Mouse (Mus musculus) liver, embryonic 14.5 days (tissue): ENCODE results near the gene Ddit4. TPM values are rescaled to one million over a fixed set of nuclear protein-coding genes. Genes with fewer than 3 reads are reported as not detected.

Experiments
- ATAC-seq: fragments of 200-750 bp; cut with Nextera tagmentation; 2 replicates; pipeline ENCODE4 v1.8.0; 2017; ENCODE audit warnings: moderate number of reproducible peaks, mild to moderate bottlenecking, moderate library complexity; ENCODE audit not compliant: insufficient read depth
- DNase-seq, 3 experiments: peaks; one replicate each; pipeline ENCODE4 v3.0.0-alpha.2; 2012 to 2013; ENCODE audit warnings: low read depth in 3 of 3, low spot score in 3 of 3
- H3K27ac ChIP-seq: fragments of 300-500 bp; sonication (generic); 2 replicates; pipeline ENCODE4 v1.5.1; 2014; ENCODE audit warnings: moderate library complexity, mild to moderate bottlenecking, control low read depth, inconsistent platforms
- H3K27me3 ChIP-seq: fragments of 300-500 bp; sonication (generic); 2 replicates; pipeline ENCODE4 v1.6.1; 2014; ENCODE audit warnings: mild to moderate bottlenecking, low read length, moderate library complexity; ENCODE audit not compliant: control insufficient read depth, insufficient read depth
- H3K36me3 ChIP-seq: fragments of 300-500 bp; sonication (generic); replicated peaks from 2 replicates; pipeline ENCODE4 v1.6.1; 2014; ENCODE audit warnings: low read depth; ENCODE audit not compliant: control insufficient read depth, insufficient read depth
- H3K4me1 ChIP-seq, 2 experiments: fragments of 200-500 bp in 1 of 2; fragments of 300-500 bp in 1 of 2; sonication (generic) in 1 of 2; replicated peaks; 2 replicates each; pipeline ENCODE4 v1.6.1; 2012 to 2014; ENCODE audit warnings: antibody characterized with exemption in 1 of 2, inconsistent platforms in 1 of 2, low read length in 1 of 2; ENCODE audit not compliant: control insufficient read depth in 2 of 2, insufficient read depth in 2 of 2
- H3K4me2 ChIP-seq: fragments of 300-500 bp; sonication (generic); 2 replicates; pipeline ENCODE4 v1.6.1; 2014; ENCODE audit warnings: low read depth, mild to moderate bottlenecking, control low read depth, moderate library complexity
- H3K4me3 ChIP-seq, 2 experiments: fragments of 200-500 bp in 1 of 2; fragments of 300-500 bp in 1 of 2; sonication (generic) in 1 of 2; 2 replicates each; pipeline ENCODE4 v1.5.1; 2012 to 2014; ENCODE audit warnings: low read depth in 2 of 2, low read length in 2 of 2, mild to moderate bottlenecking in 2 of 2, control low read depth in 1 of 2, inconsistent platforms in 1 of 2, moderate library complexity in 1 of 2; ENCODE audit not compliant: insufficient read depth in 1 of 2
- H3K9ac ChIP-seq: fragments of 300-500 bp; sonication (generic); replicated peaks from 2 replicates; pipeline ENCODE4 v1.6.1; 2014; ENCODE audit warnings: mild to moderate bottlenecking, control low read depth, moderate library complexity
- H3K9me3 ChIP-seq: fragments of 300-500 bp; sonication (generic); 2 replicates; pipeline ENCODE4 v1.6.1; 2016; ENCODE audit warnings: low read length, mixed read lengths; ENCODE audit not compliant: control insufficient read depth
- CTCF ChIP-seq: IDR thresholded peaks from 2 replicates; pipeline ENCODE4 v1.5.1; 2016; ENCODE audit warnings: antibody characterized with exemption, low read depth, control low read depth
- EP300 ChIP-seq: IDR thresholded peaks from 2 replicates; pipeline ENCODE4 v1.6.1; 2016; ENCODE audit warnings: antibody characterized with exemption, low read depth
- WGBS: fragments of 180-500 bp; shearing (Covaris S2); extraction: QIAGEN DNeasy Blood & Tissue Kit; methylation state at CpG from one replicate; pipeline ENCODE4 v1.1.7; 2014; ENCODE audit not compliant: insufficient replicate concordance; 5-methylcytosine and 5-hydroxymethylcytosine counted together
- polyA plus RNA-seq, 2 experiments: library from polyadenylated mRNA; depleted of rRNA in 1 of 2; stranded (reverse) in 1 of 2; unstranded in 1 of 2; fragments of >200 nt; fragmentation: Nextera tagmentation in 1 of 2; extraction: Ambion mirVana in 1 of 2; gene quantifications; 2 replicates each; pipeline versions ENCODE4 v1.2.1 to v1.2.3; 2012 to 2014

The Ddit4 gene
- polyA plus RNA-seq, 2 experiments: 0.39 to 3.3 TPM

- no peak for ATAC-seq
- WGBS: 46% methylated on average over 7 of the region's 7 CpGs
- Histone ChIP-seq H3K9ac (no peak overlapping the region), H3K4me2 (no peak overlapping the region), H3K4me3 (no peak overlapping the region), H3K9me3 (no peaks in the 10 kb centered on the region), H3K27ac (no peak overlapping the region), H3K36me3 (no peaks in the 10 kb centered on the region), H3K27me3 (peaks cover 15% of the 10 kb centered on the region), H3K4me1 (peaks cover 0 to 7% of the 10 kb centered on the region in 2 experiments; a peak in 2 of 4 replicates)
- no peak for TF ChIP-seq CTCF
- no peak for TF ChIP-seq EP300
- no peak for DNase-seq
Measured at GRCm38 (mm10) chr10:59953564-59954039, 2.0 kb upstream of the Ddit4 start.

GRCm38 (mm10) chr10:59952781-59953563, 1.3 kb upstream of the Ddit4 start:
- Histone ChIP-seq H3K9me3 (no peaks in the 10 kb centered on the region), H3K27ac (no peak overlapping the region), H3K4me2 (peak overlapping the region; percentile 90), H3K4me1 (peaks cover 0 to 7% of the 10 kb centered on the region in 2 experiments; a peak in 2 of 4 replicates), H3K27me3 (peaks cover 15% of the 10 kb centered on the region), H3K9ac (no peak overlapping the region), H3K36me3 (no peaks in the 10 kb centered on the region), H3K4me3 (peak overlapping the region in 1 of 2 experiments; percentile 64; a peak in 3 of 4 replicates)
- ATAC-seq (no peak), DNase-seq (no peak)
- TF ChIP-seq CTCF (no peak), EP300 (no peak)
- 27% methylated on average over 16 of the region's 16 CpGs for WGBS

GRCm38 (mm10) chr10:59952152-59952780, 632 bp upstream of the Ddit4 start:
- TF ChIP-seq EP300 (no peak), CTCF (no peak)
- Histone ChIP-seq H3K36me3 (no peaks in the 10 kb centered on the region), H3K9ac (peak overlapping the region; percentile 32; the same call in 1 of the 2 replicates), H3K4me1 (peaks cover 0 to 7% of the 10 kb centered on the region in 2 experiments; a peak in 2 of 4 replicates), H3K9me3 (no peaks in the 10 kb centered on the region), H3K27ac (no peak overlapping the region), H3K27me3 (peaks cover 10% of the 10 kb centered on the region), H3K4me3 (peak overlapping the region; percentile 56 to 64), H3K4me2 (peak overlapping the region; percentile 90)
- DNase-seq: no peak
- peak; percentile 38 for ATAC-seq
- WGBS: under 1% methylated on average over 31 of the region's 31 CpGs

GRCm38 (mm10) chr10:59950716-59951191, 880 bp downstream of the Ddit4 start:
- Histone ChIP-seq H3K4me1 (peaks cover 0 to 7% of the 10 kb centered on the region in 2 experiments; a peak in 2 of 4 replicates), H3K4me3 (peak overlapping the region; percentile 53 to 64), H3K9me3 (no peaks in the 10 kb centered on the region), H3K27me3 (peaks cover 10% of the 10 kb centered on the region), H3K27ac (no peak overlapping the region), H3K36me3 (no peaks in the 10 kb centered on the region), H3K9ac (peak overlapping the region; percentile 64; the same call in 1 of the 2 replicates), H3K4me2 (peak overlapping the region; percentile 90)
- TF ChIP-seq EP300 (no peak), CTCF (peak; percentile 67)
- ATAC-seq: no peak
- no peak for DNase-seq
- 2% methylated on average over 23 of the region's 23 CpGs for WGBS
